Comparison of ENCODE assay signal across 15 mouse cellular contexts in the genomic region with DNA sequence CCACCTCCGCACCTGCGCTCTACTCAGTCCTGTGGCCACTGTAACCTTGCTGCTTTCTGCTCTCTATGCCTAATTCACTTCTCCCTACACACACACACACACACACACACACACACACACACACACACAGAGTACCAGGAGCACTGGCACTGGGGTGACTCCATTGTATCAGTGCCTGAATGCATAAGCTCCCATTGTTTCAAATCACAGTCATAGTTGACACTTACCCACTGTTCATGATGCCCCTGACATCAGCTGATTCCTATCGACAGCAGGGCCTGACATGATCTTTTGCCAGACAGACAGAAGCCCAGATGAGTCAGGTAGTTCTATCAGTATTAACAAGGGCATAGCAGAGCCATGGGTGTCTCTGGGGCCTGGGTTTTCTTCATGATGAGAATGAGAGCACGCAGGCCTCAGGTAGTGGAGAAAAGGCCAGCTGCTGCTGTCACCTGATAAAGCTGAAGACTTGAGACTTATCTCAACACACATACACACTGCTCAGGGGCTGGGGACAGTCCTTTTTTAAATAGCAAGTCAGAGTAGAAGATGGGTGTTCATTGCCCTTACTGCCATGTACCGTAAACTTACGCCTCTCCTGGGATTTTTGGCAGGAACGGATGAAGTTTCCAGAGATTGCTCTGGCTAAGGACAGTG. TPM values are rescaled to one million over a fixed set of nuclear protein-coding genes. Genes with fewer than 3 reads are reported as not detected.
DNase-seq lines count a peak whose midpoint lies in the region; ATAC-seq and TF ChIP-seq lines count a peak whose summit lies in the region.
"Had no signal": no experiment of that assay in that cellular context is flagged by ENCODE, and none has a peak within 500 bp of the region (broad histone marks: within the 10 kb centered on the region; RNA-seq: fewer than 3 reads in every experiment).

No protein-coding gene starts in this region.

- WGBS in kidney, embryonic 15.5 days = 86% methylated on average over 7 of the region's 7 CpGs
- WGBS in stomach, embryonic 15.5 days = 82% methylated on average over 7 of the region's 7 CpGs
- WGBS in stomach, postnatal 0 days = 78% methylated on average over 7 of the region's 7 CpGs
- WGBS in liver, embryonic 12.5 days (ENCODE audit: insufficient replicate concordance) = 56% methylated on average over 7 of the region's 7 CpGs

- no peak for ATAC-seq in kidney, embryonic 15.5 days (replicated peaks; ENCODE audit: low FRiP score)
- ATAC-seq in stomach, embryonic 15.5 days (ENCODE audit: insufficient read depth, low FRiP score, low read depth) = peak; percentile 63
- ATAC-seq in stomach, postnatal 0 days (ENCODE audit: low FRiP score, low TSS enrichment) = no peak
- ATAC-seq in liver, embryonic 12.5 days = peak; percentile 86
- ATAC-seq: forebrain, embryonic 13.5 days had no signal

- peaks cover 35% of the 10 kb centered on the region for H3K36me3 ChIP-seq in kidney, embryonic 15.5 days
- peaks cover 5% of the 10 kb centered on the region; the same call in 1 of the 2 replicates for H3K36me3 ChIP-seq in stomach, embryonic 15.5 days
- 0 out of 2 replicates have a peak, but pooled peaks cover 2% of the 10 kb centered on the region for H3K36me3 ChIP-seq in stomach, postnatal 0 days (ENCODE audit: control insufficient read depth, insufficient read depth, low read length)
- peaks cover 32% of the 10 kb centered on the region for H3K36me3 ChIP-seq in liver, embryonic 12.5 days

- 0 out of 2 replicates have a peak overlapping the region, but pooled peaks have one; percentile 18 for H3K27ac ChIP-seq in kidney, embryonic 15.5 days
- no peak overlapping the region for H3K27ac ChIP-seq in stomach, embryonic 15.5 days
- no peak overlapping the region for H3K27ac ChIP-seq in stomach, postnatal 0 days (replicated peaks)
- H3K27ac ChIP-seq in liver, embryonic 12.5 days = peak overlapping the region; percentile 93
- H3K27ac ChIP-seq: forebrain, embryonic 13.5 days had no signal

- H3K4me2 ChIP-seq in kidney, embryonic 15.5 days = no peak overlapping the region
- no peak overlapping the region for H3K4me2 ChIP-seq in stomach, embryonic 15.5 days
- no peak overlapping the region for H3K4me2 ChIP-seq in stomach, postnatal 0 days (replicated peaks; ENCODE audit: low read depth)
- H3K4me2 ChIP-seq in liver, embryonic 12.5 days = peak overlapping the region; percentile 65
- H3K4me2 ChIP-seq: forebrain, embryonic 13.5 days had no signal

- no peak for TF ChIP-seq CTCF in stomach, postnatal 0 days (IDR thresholded peaks at IDR 0.05; ENCODE audit: low read depth)

- no peaks in the 10 kb centered on the region for H3K9me3 ChIP-seq in kidney, embryonic 15.5 days (replicated peaks)
- no peaks in the 10 kb centered on the region for H3K9me3 ChIP-seq in stomach, embryonic 15.5 days
- no peaks in the 10 kb centered on the region for H3K9me3 ChIP-seq in stomach, postnatal 0 days (ENCODE audit: control insufficient read depth, low read length)
- no peaks in the 10 kb centered on the region for H3K9me3 ChIP-seq in liver, embryonic 12.5 days (replicated peaks)
- H3K9me3 ChIP-seq: forebrain, embryonic 13.5 days had no signal

- no peak overlapping the region for H3K4me3 ChIP-seq in kidney, embryonic 15.5 days (replicated peaks)
- H3K4me3 ChIP-seq in stomach, embryonic 15.5 days (replicated peaks) = no peak overlapping the region
- no peak overlapping the region for H3K4me3 ChIP-seq in stomach, postnatal 0 days (ENCODE audit: low read depth, low read length)
- peak overlapping the region; percentile 38 for H3K4me3 ChIP-seq in liver, embryonic 12.5 days
- H3K4me3 ChIP-seq: forebrain, embryonic 13.5 days had no signal

- no peak for DNase-seq in kidney, postnatal 10 days
- no peak for DNase-seq in stomach, postnatal 0 days (ENCODE audit: low spot score)
- no peak for DNase-seq in thymus, postnatal 4 days
- DNase-seq in left cerebral cortex, adult 8-10 months (ENCODE audit: low spot score in 2 of 2) = no peak
- DNase-seq: embryo, embryonic 11 days; kidney, adult 9 months; lung, postnatal 14 days; thymus, postnatal 25 days had no signal

- H3K27me3 ChIP-seq in kidney, embryonic 15.5 days = no peaks in the 10 kb centered on the region
- H3K27me3 ChIP-seq in stomach, embryonic 15.5 days (replicated peaks) = no peaks in the 10 kb centered on the region
- no peaks in the 10 kb centered on the region for H3K27me3 ChIP-seq in stomach, postnatal 0 days (ENCODE audit: control insufficient read depth, insufficient read depth, low read length)
- H3K27me3 ChIP-seq in liver, embryonic 12.5 days (replicated peaks) = no peaks in the 10 kb centered on the region
- H3K27me3 ChIP-seq: CH12.LX; forebrain, embryonic 13.5 days had no signal

- peaks cover 8% of the 10 kb centered on the region; the same call in 1 of the 2 replicates for H3K4me1 ChIP-seq in kidney, embryonic 15.5 days
- no peaks in the 10 kb centered on the region for H3K4me1 ChIP-seq in stomach, embryonic 15.5 days
- H3K4me1 ChIP-seq in stomach, postnatal 0 days (replicated peaks; ENCODE audit: control insufficient read depth, insufficient read depth) = no peaks in the 10 kb centered on the region
- H3K4me1 ChIP-seq in liver, embryonic 12.5 days = peaks cover 67% of the 10 kb centered on the region

- no peak overlapping the region for H3K9ac ChIP-seq in kidney, embryonic 15.5 days
- H3K9ac ChIP-seq in stomach, embryonic 15.5 days = no peak overlapping the region
- no peak overlapping the region for H3K9ac ChIP-seq in stomach, postnatal 0 days (ENCODE audit: low read length)
- peak overlapping the region; percentile 53 for H3K9ac ChIP-seq in liver, embryonic 12.5 days
- H3K9ac ChIP-seq: forebrain, embryonic 13.5 days had no signal

- no peak for TF ChIP-seq EP300 in stomach, postnatal 0 days (optimal IDR thresholded peaks at IDR 0.05)

RNA-seq across cellular contexts. Expression of gene Snx15, which starts 4.2 kb away (rescaled TPM):
- 32.3 and 34.2 TPM in 2 replicates for polyA plus RNA-seq in kidney, embryonic 15.5 days (2015; fragmentation: Nextera tagmentation; extraction: Ambion mirVana)
- 29.2 and 29.9 TPM in 2 replicates for polyA plus RNA-seq in stomach, embryonic 15.5 days (2015; fragmentation: Nextera tagmentation; extraction: Ambion mirVana)
- polyA plus RNA-seq in stomach, postnatal 0 days (2015; fragmentation: Nextera tagmentation; extraction: Ambion mirVana) = 24.7 and 25.0 TPM in 2 replicates
- polyA plus RNA-seq in liver, embryonic 12.5 days (2016; fragmentation: Nextera tagmentation; extraction: Ambion mirVana) = 41.7 and 44.7 TPM in 2 replicates
- 10 to 100 TPM; 36.9 to 50.9 (median 45.7) TPM for total RNA-seq in left cerebral cortex, adult 8-10 months (2022)

RNA-seq across cellular contexts. Expression of gene Batf2, which starts 8.5 kb away (rescaled TPM):
- polyA plus RNA-seq in kidney, embryonic 15.5 days (2015; fragmentation: Nextera tagmentation; extraction: Ambion mirVana) = 0.52 and 0.54 TPM in 2 replicates
- 0.34 and 0.55 TPM in 2 replicates for polyA plus RNA-seq in stomach, embryonic 15.5 days (2015; fragmentation: Nextera tagmentation; extraction: Ambion mirVana)
- 0.49 and 0.52 TPM in 2 replicates for polyA plus RNA-seq in stomach, postnatal 0 days (2015; fragmentation: Nextera tagmentation; extraction: Ambion mirVana)
- 0.10 and 0.15 TPM in 2 replicates for polyA plus RNA-seq in liver, embryonic 12.5 days (2016; fragmentation: Nextera tagmentation; extraction: Ambion mirVana)
- 1 to 10 TPM in 1 of 4 experiments, under 1 TPM in 3; 0.67 to 1.4 (median 0.76) TPM for total RNA-seq in left cerebral cortex, adult 8-10 months (2022)
- total RNA-seq: CH12.LX had no signal
- polyA plus RNA-seq: forebrain, embryonic 13.5 days had no signal

RNA-seq across cellular contexts. Expression of gene Arl2, which starts 9.0 kb away (rescaled TPM):
- 103 and 113 TPM in 2 replicates for polyA plus RNA-seq in kidney, embryonic 15.5 days (2015; fragmentation: Nextera tagmentation; extraction: Ambion mirVana)
- polyA plus RNA-seq in stomach, embryonic 15.5 days (2015; fragmentation: Nextera tagmentation; extraction: Ambion mirVana) = 101 and 102 TPM in 2 replicates
- polyA plus RNA-seq in stomach, postnatal 0 days (2015; fragmentation: Nextera tagmentation; extraction: Ambion mirVana) = 74.0 and 77.2 TPM in 2 replicates
- polyA plus RNA-seq in liver, embryonic 12.5 days (2016; fragmentation: Nextera tagmentation; extraction: Ambion mirVana) = 46.1 and 47.7 TPM in 2 replicates
- 100 to 1,000 TPM in 2 of 4 experiments, 10 to 100 TPM in 2; 89.4 to 109 (median 102) TPM for total RNA-seq in left cerebral cortex, adult 8-10 months (2022)

RNA-seq across cellular contexts. Expression of gene Sac3d1, which starts 13.8 kb away (rescaled TPM):
- 44.0 and 47.2 TPM in 2 replicates for polyA plus RNA-seq in kidney, embryonic 15.5 days (2015; fragmentation: Nextera tagmentation; extraction: Ambion mirVana)
- 40.7 and 46.1 TPM in 2 replicates for polyA plus RNA-seq in stomach, embryonic 15.5 days (2015; fragmentation: Nextera tagmentation; extraction: Ambion mirVana)
- 26.8 and 29.4 TPM in 2 replicates for polyA plus RNA-seq in stomach, postnatal 0 days (2015; fragmentation: Nextera tagmentation; extraction: Ambion mirVana)
- 38.8 and 41.6 TPM in 2 replicates for polyA plus RNA-seq in liver, embryonic 12.5 days (2016; fragmentation: Nextera tagmentation; extraction: Ambion mirVana)
- total RNA-seq in left cerebral cortex, adult 8-10 months (2022) = 10 to 100 TPM; 13.0 to 20.1 (median 16.1) TPM

RNA-seq across cellular contexts. Expression of gene Naaladl1, which starts 26.7 kb away (rescaled TPM):
- 0.51 and 0.54 TPM in 2 replicates for polyA plus RNA-seq in kidney, embryonic 15.5 days (2015; fragmentation: Nextera tagmentation; extraction: Ambion mirVana)
- polyA plus RNA-seq in stomach, embryonic 15.5 days (2015; fragmentation: Nextera tagmentation; extraction: Ambion mirVana) = 3.0 and 5.9 TPM in 2 replicates
- 0.05 and 0.07 TPM in 2 replicates for polyA plus RNA-seq in stomach, postnatal 0 days (2015; fragmentation: Nextera tagmentation; extraction: Ambion mirVana)
- 2.6 and 2.8 TPM in 2 replicates for polyA plus RNA-seq in liver, embryonic 12.5 days (2016; fragmentation: Nextera tagmentation; extraction: Ambion mirVana)
- total RNA-seq in left cerebral cortex, adult 8-10 months (2022) = under 1 TPM; 0.14 to 0.44 (median 0.17) TPM
- total RNA-seq: gastrocnemius, postnatal 36 days; hematopoietic stem cell, adult 5-6 weeks had no signal

Comparison
In these comparisons a context has a peak if more than half of its experiments do, and no peak if none do; other contexts are left out.
1. ATAC-seq: peak in stomach, embryonic 15.5 days (single experiment) and liver, embryonic 12.5 days (single experiment); none in kidney, embryonic 15.5 days (single experiment) and stomach, postnatal 0 days (single experiment).
2. H3K27ac ChIP-seq: peak in kidney, embryonic 15.5 days (single experiment) and liver, embryonic 12.5 days (single experiment); none in stomach, embryonic 15.5 days (single experiment) and stomach, postnatal 0 days (single experiment).